Mouse (Mus musculus) hindbrain, embryonic 14.5 days (tissue): ENCODE results near the gene Syngr1. TPM values are rescaled to one million over a fixed set of nuclear protein-coding genes. Genes with fewer than 3 reads are reported as not detected.
"Not testable (repeated sequence)": the region's sequence is repeated elsewhere in the genome, so short reads cannot be mapped to it uniquely, and the experiment has no call there.

Experiments used
- ATAC-seq: fragments of 200-750 bp; cut with Nextera tagmentation; 2 replicates; pipeline ENCODE4 v1.8.0; 2017; ENCODE audit warnings: moderate number of reproducible peaks, mild to moderate bottlenecking, moderate TSS enrichment, moderate library complexity; ENCODE audit not compliant: low FRiP score
- DNase-seq: peaks from one replicate; pipeline ENCODE4 v3.0.0-alpha.2; 2015; ENCODE audit warnings: low spot score
- H3K27ac ChIP-seq: fragments of 300-500 bp; sonication (generic); 2 replicates; pipeline ENCODE4 v1.5.1; 2014; ENCODE audit warnings: mild to moderate bottlenecking, moderate library complexity
- H3K27me3 ChIP-seq: fragments of 300-500 bp; sonication (generic); 2 replicates; pipeline ENCODE4 v1.6.1; 2014; ENCODE audit warnings: mild to moderate bottlenecking, low read length, mixed read lengths; ENCODE audit not compliant: control insufficient read depth, insufficient read depth
- H3K36me3 ChIP-seq: fragments of 300-500 bp; sonication (generic); replicated peaks from 2 replicates; pipeline ENCODE4 v1.6.1; 2014; ENCODE audit not compliant: control insufficient read depth, insufficient read depth
- H3K4me1 ChIP-seq: fragments of 300-500 bp; sonication (generic); replicated peaks from 2 replicates; pipeline ENCODE4 v1.6.1; 2014; ENCODE audit warnings: antibody characterized with exemption, low read length, mixed read lengths; ENCODE audit not compliant: control insufficient read depth, insufficient read depth
- H3K4me2 ChIP-seq: fragments of 300-500 bp; sonication (generic); replicated peaks from 2 replicates; pipeline ENCODE4 v1.6.1; 2014; ENCODE audit warnings: mild to moderate bottlenecking, moderate library complexity
- H3K4me3 ChIP-seq: fragments of 300-500 bp; sonication (generic); replicated peaks from 2 replicates; pipeline ENCODE4 v1.5.1; 2014; ENCODE audit warnings: mild to moderate bottlenecking, low read length
- H3K9ac ChIP-seq: fragments of 300-500 bp; sonication (generic); 2 replicates; pipeline ENCODE4 v1.6.1; 2014
- H3K9me3 ChIP-seq: fragments of 300-500 bp; sonication (generic); 2 replicates; pipeline ENCODE4 v1.6.1; 2016; ENCODE audit warnings: low read length; ENCODE audit not compliant: control insufficient read depth
- WGBS: fragments of 180-500 bp; shearing (Covaris S2); extraction: QIAGEN DNeasy Blood & Tissue Kit; methylation state at CpG from one replicate; pipeline ENCODE4 v1.1.7; 2014; 5-methylcytosine and 5-hydroxymethylcytosine counted together
- polyA plus RNA-seq: library from polyadenylated mRNA; unstranded; fragments of >200 nt; fragmentation: Nextera tagmentation; extraction: Ambion mirVana; gene quantifications from 2 replicates; pipeline ENCODE4 v1.2.1, GENCODE M21; 2014

Syngr1 gene
- polyA plus RNA-seq, 1 experiment from 2014 or later = 37.0 TPM

- Histone ChIP-seq H3K27ac (no peak overlapping the region), H3K9ac (no peak overlapping the region), H3K27me3 (no peaks in the 10 kb centered on the region), H3K4me1 (no peaks in the 10 kb centered on the region), H3K4me2 (no peak overlapping the region), H3K4me3 (no peak overlapping the region), H3K36me3 (peaks cover 18% of the 10 kb centered on the region; the same call in 1 of the 2 replicates), H3K9me3 (no peaks in the 10 kb centered on the region)
- WGBS = 62% methylated on average over 8 of the region's 8 CpGs
- DNase-seq = no peak
- no peak for ATAC-seq
These were observed 26.0 kb downstream of the Syngr1 start for GRCm38 (mm10) chr15:80117154-80117553.

- Histone ChIP-seq H3K4me3 (no peak overlapping the region), H3K4me2 (no peak overlapping the region), H3K9me3 (no peaks in the 10 kb centered on the region), H3K9ac (no peak overlapping the region), H3K27me3 (no peaks in the 10 kb centered on the region), H3K4me1 (no peaks in the 10 kb centered on the region), H3K27ac (no peak overlapping the region), H3K36me3 (peaks cover 2% of the 10 kb centered on the region; the same call in 1 of the 2 replicates)
- no peak for DNase-seq
- no peak for ATAC-seq
- WGBS = 87% methylated on average over 6 of the region's 6 CpGs
These were observed 27.9 kb downstream of the Syngr1 start for GRCm38 (mm10) chr15:80119076-80119475.

- ATAC-seq (no peak), DNase-seq (no peak)
- Histone ChIP-seq H3K4me3 (no peak overlapping the region), H3K27me3 (no peaks in the 10 kb centered on the region), H3K4me2 (no peak overlapping the region), H3K36me3 (no peaks in the 10 kb centered on the region), H3K27ac (no peak overlapping the region), H3K9me3 (no peaks in the 10 kb centered on the region), H3K4me1 (no peaks in the 10 kb centered on the region), H3K9ac (no peak overlapping the region)
- WGBS = 85% methylated on average over 9 of the region's 9 CpGs
These were observed 30.7 kb downstream of the Syngr1 start for GRCm38 (mm10) chr15:80121721-80122325.

GRCm38 (mm10) chr15:80122431-80122830 is 31.3 kb downstream of the Syngr1 start:
- ATAC-seq, H3K4me2 ChIP-seq, H3K27ac ChIP-seq, H3K9ac ChIP-seq, H3K4me3 ChIP-seq, H3K36me3 ChIP-seq, H3K4me1 ChIP-seq, H3K9me3 ChIP-seq, DNase-seq, H3K27me3 ChIP-seq: not testable (repeated sequence)
- 95% methylated on average over 6 of the region's 6 CpGs for WGBS

- no peak for ATAC-seq
- H3K4me1 ChIP-seq = no peaks in the 10 kb centered on the region
- no peak for DNase-seq
- no peaks in the 10 kb centered on the region for H3K9me3 ChIP-seq
- H3K36me3 ChIP-seq = no peaks in the 10 kb centered on the region
- no peak overlapping the region for H3K27ac ChIP-seq
- 82% methylated on average over 4 of the region's 4 CpGs for WGBS
- no peak overlapping the region for H3K9ac ChIP-seq
- no peaks in the 10 kb centered on the region for H3K27me3 ChIP-seq
- no peak overlapping the region for H3K4me3 ChIP-seq
- no peak overlapping the region for H3K4me2 ChIP-seq
These were observed 33.5 kb downstream of the Syngr1 start for GRCm38 (mm10) chr15:80124651-80125050.

- DNase-seq = no peak
- Histone ChIP-seq H3K9ac (no peak overlapping the region), H3K27ac (no peak overlapping the region), H3K4me2 (no peak overlapping the region), H3K27me3 (no peaks in the 10 kb centered on the region), H3K4me3 (no peak overlapping the region), H3K9me3 (no peaks in the 10 kb centered on the region), H3K36me3 (no peaks in the 10 kb centered on the region), H3K4me1 (no peaks in the 10 kb centered on the region)
- no peak for ATAC-seq
- WGBS = 63% methylated on average over 1 of the region's 1 CpGs
These were observed 36.1 kb downstream of the Syngr1 start for GRCm38 (mm10) chr15:80127191-80127590.

- DNase-seq = no peak
- no peak overlapping the region for H3K4me3 ChIP-seq
- H3K9me3 ChIP-seq = no peaks in the 10 kb centered on the region
- no peak overlapping the region for H3K9ac ChIP-seq
- H3K36me3 ChIP-seq = no peaks in the 10 kb centered on the region
- no peaks in the 10 kb centered on the region for H3K27me3 ChIP-seq
- ATAC-seq = no peak
- 95% methylated on average over 6 of the region's 6 CpGs for WGBS
- H3K4me1 ChIP-seq = peaks cover 14% of the 10 kb centered on the region
- no peak overlapping the region for H3K27ac ChIP-seq
- no peak overlapping the region for H3K4me2 ChIP-seq
These were observed 38.8 kb downstream of the Syngr1 start for GRCm38 (mm10) chr15:80129982-80130381.

GRCm38 (mm10) chr15:80130689-80131088 is 39.6 kb downstream of the Syngr1 start:
- H3K27ac ChIP-seq = no peak overlapping the region
- DNase-seq (no peak), ATAC-seq (no peak)
- H3K4me3 ChIP-seq = no peak overlapping the region
- H3K4me2 ChIP-seq = no peak overlapping the region
- no peaks in the 10 kb centered on the region for H3K9me3 ChIP-seq
- no peaks in the 10 kb centered on the region for H3K27me3 ChIP-seq
- H3K4me1 ChIP-seq = peaks cover 14% of the 10 kb centered on the region
- WGBS = 87% methylated on average over 5 of the region's 5 CpGs
- no peak overlapping the region for H3K9ac ChIP-seq
- H3K36me3 ChIP-seq = no peaks in the 10 kb centered on the region

- Histone ChIP-seq H3K9me3 (no peaks in the 10 kb centered on the region), H3K36me3 (no peaks in the 10 kb centered on the region), H3K9ac (no peak overlapping the region), H3K27me3 (no peaks in the 10 kb centered on the region), H3K4me1 (peaks cover 14% of the 10 kb centered on the region), H3K27ac (no peak overlapping the region), H3K4me2 (no peak overlapping the region), H3K4me3 (no peak overlapping the region)
- no peak for DNase-seq
- WGBS = 67% methylated on average over 6 of the region's 6 CpGs
- ATAC-seq = no peak
These were observed 40.3 kb downstream of the Syngr1 start for GRCm38 (mm10) chr15:80131421-80131820.

GRCm38 (mm10) chr15:80132452-80132851 is 41.3 kb downstream of the Syngr1 start:
- Histone ChIP-seq H3K36me3 (no peaks in the 10 kb centered on the region), H3K9ac (no peak overlapping the region), H3K4me3 (peak overlapping the region; percentile 69; the same call in 1 of the 2 replicates), H3K4me1 (peaks cover 14% of the 10 kb centered on the region), H3K27me3 (no peaks in the 10 kb centered on the region), H3K4me2 (peak overlapping the region; percentile 83), H3K27ac (no peak overlapping the region), H3K9me3 (no peaks in the 10 kb centered on the region)
- DNase-seq = no peak
- 85% methylated on average over 9 of the region's 9 CpGs for WGBS
- ATAC-seq = no peak
